Mouse (Mus musculus): ENCODE results near the gene Grb14.

Grb14 gene

DNA sequence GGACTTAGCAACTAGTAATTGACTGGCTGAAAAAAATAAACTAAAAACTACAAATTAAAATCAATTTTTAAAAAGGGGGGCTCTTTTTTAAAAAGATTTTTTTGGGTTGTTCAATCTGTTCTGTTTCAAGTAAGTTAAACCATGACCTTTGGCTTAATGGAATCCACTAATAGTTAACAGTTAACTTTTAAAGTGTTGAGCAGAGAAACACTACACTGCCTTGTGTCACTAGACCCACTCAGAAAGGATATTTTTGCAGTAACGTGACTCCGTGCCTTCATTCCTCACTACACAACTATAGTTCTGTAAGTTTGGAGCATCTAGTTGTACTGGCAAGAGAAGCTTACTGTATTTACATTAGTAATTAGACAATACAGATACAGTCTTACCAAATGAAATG, 50.2 kb downstream of the Grb14 start:
- no peak for DNase-seq (ENCODE audit: low read depth, low spot score)

DNA sequence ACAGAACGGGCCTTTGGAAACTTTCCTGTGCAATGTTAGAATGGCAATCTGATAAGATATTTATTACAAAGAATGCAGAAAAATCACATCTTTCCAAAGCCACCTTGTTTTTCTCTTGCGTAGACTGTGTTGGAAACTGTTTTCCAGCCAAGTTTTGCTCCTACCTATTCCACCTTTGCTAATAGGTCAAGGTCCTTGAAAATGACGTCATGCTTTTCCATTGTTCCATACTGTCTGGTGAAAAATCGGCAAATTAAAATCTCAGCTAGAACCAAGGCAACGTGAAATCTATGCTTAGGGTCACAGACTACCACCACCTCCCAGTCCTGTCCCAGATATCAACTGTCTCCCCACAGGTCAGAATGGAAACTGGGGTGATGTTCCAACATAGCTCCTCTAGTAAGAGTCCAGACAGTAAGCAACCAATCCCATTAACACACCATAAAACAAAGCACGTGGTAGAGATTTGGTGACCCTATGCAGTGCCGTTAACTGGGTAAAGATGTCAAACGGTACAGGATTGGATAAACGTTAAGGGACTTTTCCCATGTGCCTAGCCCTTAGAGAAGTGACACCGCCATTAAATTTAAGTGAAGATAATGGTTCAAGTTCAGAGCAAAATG, 50.9 kb downstream of the Grb14 start:
- no peak for DNase-seq (ENCODE audit: low read depth, low spot score)

DNA sequence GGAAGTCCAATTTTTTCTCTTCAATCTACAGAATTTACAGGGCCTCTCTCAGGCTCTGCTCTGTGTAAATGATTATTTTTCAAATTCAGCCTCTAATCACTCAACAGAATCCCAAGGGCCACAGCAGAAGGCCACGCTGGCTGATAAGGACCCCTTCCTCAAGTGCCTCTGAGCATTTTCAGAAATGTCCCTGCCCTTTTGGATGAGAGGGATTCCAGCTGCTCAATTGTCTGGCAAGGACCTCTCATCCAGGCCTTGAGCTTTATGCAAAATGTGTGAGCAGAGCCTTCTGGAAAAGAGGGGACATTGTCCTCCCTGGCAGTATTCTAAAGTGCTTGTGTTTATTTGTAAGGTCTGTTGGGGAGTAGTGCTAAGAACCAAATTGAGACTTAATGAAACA, 51.7 kb downstream of the Grb14 start:
- DNase-seq (ENCODE audit: low read depth, low spot score): no peak

DNA sequence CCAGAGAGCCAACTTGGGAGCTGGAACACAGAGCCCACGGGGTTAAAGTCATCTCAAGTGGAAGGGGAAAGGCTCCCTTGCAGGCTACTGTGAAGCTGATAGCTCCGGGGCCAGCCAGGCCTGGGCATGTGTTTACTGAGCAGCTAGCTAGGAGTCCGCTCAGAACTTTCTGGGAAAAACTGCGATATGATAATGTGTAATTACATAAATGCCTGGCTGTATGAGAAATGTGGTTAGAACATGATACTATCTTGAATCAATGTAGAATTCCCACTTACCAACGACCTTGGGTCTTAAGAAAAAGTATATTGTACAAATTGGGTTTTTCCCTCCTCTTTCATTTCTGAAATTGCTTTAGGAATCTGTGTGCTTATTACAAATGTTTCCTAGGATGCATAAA, 53.0 kb downstream of the Grb14 start:
- DNase-seq (ENCODE audit: low read depth, low spot score): no peak

DNA sequence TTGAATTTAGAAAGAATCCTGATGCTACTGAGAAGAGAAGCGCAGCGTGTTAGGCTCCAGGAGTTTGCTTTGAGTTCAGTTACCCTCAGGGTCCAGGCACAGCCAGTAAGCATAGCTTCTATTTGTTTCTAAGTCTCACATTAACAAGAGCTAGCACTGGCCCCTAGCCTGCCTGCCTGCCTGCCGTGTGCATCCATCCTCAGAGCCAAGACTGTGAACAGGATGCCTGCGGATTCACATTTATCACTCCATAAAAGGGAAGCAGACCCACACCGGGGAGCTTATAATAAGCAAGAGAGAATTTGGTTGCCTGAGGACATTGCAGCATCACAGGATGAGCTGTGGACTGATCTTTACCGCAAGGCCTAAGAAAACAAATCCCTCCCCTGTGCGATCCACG, 53.8 kb downstream of the Grb14 start:
- DNase-seq (ENCODE audit: low read depth, low spot score): no peak

DNA sequence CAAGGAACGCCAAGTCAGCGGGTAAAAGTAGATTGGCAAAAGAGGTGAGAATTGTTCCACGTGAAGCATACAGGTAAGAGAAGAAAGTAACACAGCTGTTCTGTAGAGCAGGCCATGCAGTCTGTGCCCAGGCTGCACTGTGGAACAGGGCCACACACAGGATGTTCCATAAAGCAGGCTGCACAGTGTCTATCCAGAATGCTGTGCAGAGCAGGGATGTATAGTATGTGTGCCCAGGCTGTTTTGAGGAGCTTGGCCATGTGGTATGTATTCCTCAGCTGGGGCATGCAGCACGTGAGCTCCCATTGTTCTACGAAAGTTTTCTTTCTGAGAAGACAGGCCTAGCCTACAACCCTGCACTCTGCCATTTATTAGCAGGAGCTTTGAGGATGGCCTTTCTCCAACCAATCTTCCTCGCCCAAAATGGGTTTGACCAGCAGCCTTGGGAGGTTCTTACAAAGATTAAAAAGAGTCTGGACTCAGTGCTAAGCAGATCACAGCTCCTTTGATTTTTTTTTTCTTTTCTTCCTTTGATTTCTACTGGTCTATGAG, 57.8 kb downstream of the Grb14 start:
- no peak for DNase-seq (ENCODE audit: low read depth, low spot score)

DNA sequence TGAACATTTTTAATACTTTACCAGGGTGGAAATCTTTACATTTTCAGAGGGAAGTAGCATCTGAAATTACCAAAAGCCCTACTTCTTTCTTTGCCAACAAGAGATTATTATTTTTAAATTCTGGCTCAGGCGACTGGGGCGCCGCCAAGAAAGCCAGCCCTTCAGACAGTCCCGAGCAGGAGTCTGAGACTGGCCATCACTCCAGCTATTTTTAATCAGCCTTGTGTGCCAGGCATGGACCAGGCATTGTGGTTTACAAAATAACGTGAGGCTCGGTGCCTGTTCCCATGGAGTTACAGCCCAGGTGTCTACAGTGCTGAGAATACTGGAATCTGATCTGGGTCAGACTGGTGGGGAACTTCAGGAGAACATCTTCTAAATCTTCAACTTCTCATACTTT, 58.5 kb downstream of the Grb14 start:
- no peak for DNase-seq (ENCODE audit: low read depth, low spot score)

DNA sequence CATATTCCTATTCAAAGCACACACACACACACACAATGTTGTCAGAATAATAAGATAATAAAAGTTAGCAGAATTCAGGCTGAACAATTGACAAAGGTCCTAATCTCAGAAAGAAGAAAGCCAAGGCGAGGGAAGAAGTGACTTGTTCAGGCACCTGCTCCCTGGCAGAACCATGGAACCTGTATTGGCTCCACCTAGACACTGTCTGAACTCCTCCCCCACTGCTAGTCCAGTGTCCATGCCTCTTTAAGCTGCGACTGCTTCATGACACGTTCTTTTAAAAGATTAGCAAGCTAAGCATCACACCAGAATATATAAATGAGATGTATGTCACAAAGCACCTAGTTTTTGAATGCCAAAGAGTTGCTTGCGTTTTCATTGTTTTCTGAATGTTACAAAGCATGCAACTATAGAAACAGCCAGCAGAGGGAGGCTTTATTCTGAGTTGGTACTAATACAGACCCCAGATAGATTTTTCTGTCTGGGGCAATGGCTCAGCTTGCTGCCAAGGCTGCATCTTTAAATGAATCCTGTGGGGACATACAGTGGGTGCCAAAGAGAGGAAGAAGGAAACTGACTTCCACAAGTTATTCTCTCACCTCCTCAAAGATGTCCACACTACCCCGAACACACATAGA, 59.4 kb downstream of the Grb14 start:
- DNase-seq (ENCODE audit: low read depth, low spot score): peak; percentile 56

DNA sequence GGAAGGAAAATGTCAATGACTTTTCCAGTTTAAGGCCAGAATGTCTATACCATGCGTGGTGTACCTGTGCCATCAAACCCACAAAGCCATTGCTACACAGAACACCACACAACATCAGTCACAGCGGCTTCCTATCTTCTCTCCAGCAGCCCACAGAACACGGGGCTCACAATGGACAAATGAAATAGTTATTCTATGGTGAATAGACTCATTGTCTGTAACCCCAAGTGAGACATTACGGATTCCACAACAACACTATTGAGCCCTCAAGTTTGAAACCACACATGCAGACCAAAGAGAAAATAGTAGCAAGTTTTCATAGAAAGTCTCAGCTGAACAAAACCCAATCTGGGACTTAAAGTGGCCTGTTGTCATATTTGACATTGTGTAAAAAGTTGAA, 62.6 kb downstream of the Grb14 start:
- no peak for DNase-seq (ENCODE audit: low read depth, low spot score)

DNA sequence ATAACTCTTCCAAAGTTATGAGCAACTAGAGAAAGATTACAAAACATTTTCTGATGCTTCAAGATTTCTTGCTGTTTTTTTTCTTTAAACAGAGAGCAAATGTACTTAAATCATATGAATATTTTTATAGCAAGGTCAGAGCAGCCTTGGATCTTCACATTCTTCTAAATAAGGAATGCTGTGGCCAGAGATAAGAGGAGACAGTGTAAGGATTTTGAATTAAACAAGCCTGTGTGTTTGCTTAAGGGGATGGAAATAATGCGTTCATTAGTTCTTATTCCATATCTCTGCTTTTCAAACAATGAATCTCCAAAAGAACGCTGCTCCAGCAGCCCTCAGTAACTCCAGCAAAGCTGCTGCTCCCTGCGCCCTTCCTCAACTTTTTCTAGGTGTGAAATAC, 63.4 kb downstream of the Grb14 start:
- DNase-seq (ENCODE audit: low read depth, low spot score): no peak

DNA sequence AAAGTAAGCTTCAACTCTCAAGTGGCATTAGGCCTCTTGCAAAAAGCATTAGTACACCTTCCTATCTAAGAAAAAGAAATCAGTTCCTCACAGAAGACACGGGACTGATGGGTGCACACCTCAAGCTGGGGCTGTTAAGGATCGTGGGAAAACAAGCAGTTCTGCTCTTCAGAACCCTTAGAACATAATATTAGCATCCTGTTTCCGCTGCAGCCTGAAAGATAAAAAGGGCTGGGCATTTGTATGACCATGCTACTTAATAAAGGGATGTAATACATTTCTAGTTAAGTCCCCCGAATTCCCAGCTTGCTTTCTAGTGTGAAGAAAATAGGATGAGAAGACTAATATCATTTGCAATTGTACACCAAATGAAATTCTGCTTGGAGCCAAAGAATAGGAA, 65.1 kb downstream of the Grb14 start:
- no peak for DNase-seq (ENCODE audit: low read depth, low spot score)

DNA sequence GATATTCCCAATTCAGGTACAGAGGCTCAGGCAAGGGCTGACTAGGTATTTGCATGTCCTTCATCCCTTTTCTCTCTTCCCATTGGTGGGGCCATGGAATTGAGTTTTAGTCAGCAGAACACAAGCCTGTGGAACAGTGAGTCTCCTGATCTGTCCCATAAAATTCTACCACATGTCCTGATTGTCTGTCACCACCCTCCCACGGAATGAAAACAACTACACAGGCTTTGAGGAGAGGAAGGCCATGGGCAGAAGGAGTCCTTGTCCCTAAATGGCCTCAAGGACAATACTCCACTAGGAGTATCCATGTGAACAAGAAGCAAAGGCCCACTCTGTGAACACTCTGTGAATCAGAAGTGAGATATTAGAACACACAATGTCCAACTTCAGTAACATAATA, 69.3 kb downstream of the Grb14 start:
- DNase-seq (ENCODE audit: low read depth, low spot score): no peak

DNA sequence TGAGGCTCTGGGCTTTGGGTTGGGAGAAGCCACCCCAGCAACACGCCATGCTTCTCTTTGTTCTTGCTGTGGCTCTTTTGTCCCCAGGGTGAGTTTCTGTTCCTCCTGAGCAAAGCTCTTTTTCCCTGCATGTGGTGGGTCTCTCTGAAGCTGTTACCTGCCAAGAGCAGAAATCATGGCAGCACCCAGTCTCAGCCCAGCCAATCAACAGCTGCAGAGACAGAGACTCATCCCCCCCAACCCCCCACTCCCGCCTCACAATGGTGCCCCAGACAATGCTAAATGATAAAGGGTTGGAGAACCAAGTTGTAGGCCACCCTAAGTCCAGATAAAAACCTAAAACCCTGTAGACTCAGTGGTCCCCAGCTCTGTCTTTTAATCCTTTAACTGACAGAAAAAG, 75.6 kb downstream of the Grb14 start:
- no peak for DNase-seq (ENCODE audit: low read depth, low spot score)

DNA sequence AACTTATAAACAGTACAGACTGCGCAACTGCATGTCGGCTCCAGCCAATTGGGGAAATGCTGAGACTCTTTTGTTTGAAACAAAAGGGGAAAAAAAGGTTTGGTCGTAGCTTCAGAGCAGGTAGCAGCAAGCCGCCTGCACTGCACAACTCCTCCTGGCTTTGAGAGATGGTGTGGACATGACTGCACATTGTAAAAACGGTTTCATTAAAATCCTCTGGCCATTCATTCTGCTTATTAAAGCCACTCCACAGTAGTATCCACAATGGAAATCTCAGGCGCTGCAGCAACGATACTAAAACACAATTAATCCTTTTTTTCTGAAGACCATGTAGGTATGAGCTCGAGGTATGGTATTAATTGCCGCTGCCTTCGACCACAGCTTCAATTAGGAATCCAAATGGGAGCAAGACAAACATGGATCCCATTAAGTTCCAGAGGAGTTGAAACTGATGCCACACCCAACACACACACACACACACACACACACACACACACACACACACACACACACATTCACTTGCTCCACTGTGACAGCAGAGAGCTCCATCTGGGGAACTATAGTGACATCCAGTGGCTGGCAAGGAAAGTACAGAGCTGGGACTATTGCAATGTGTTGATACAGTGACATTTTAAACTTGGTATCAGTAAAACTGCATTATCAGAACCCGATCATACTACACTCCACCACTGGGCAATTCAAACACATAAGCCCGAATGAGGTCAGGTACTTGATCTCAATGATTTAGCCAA, 76.2 kb downstream of the Grb14 start:
- peak; percentile 13 for DNase-seq (ENCODE audit: low read depth, low spot score)

DNA sequence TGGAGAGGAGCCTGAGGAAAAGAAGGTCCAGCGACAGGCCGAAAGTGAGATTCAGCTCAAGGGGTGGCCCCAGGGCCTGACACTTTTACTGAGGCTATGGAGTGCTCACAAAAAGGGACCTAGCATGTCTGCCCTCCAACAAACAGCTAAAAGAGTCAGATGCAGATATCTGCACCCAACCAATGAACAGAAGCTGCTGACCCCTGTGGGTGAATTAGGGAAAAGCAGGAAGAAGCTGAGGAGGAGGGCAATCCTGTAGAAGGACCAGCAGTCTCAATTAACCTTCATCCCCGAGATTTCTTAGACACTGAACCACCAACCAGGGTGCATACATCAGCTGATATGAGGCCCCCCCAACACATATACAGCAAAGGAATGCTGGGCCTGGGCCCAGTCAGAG, 77.3 kb downstream of the Grb14 start:
- DNase-seq (ENCODE audit: low read depth, low spot score): no peak

DNA sequence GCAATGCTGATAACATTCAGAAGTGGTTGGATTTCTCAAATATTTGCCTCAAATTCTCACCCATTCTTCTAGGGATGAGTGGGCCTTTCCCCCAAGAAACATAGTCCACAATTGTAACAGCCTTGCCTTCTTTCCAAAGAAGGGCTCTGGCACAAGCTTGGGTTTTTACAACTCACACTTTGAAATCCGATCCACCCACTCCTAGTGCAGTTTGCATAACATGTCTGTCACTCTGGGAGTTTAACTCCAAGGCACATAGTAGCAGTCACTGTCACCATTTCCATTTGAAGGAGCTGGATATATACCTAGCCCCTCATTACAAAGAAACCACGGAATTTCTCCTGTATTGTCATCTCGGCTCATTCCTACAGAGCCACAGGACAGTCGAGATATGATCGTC, 103.9 kb downstream of the Grb14 start:
- no peak for DNase-seq (ENCODE audit: low read depth, low spot score)

DNA sequence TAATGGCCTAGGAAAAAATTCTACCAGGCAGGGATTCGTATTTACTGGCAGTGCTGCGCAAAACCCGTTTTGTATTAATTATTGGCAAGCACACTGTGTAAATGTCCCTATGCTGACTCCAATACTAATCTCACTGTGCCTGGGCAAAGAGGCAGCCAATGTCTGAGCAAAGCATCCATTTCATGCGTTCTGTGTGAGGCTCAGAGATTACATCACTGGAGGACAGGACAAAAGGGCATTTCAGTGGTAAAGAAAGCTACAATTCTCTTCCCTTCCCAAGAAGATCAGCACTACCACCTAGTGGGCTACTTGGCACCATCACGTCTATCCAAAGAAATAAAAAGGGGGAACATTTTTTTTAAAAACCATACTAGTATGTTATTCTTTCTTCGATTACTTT, 109.3 kb downstream of the Grb14 start:
- DNase-seq (ENCODE audit: low read depth, low spot score): peak; percentile 44

DNA sequence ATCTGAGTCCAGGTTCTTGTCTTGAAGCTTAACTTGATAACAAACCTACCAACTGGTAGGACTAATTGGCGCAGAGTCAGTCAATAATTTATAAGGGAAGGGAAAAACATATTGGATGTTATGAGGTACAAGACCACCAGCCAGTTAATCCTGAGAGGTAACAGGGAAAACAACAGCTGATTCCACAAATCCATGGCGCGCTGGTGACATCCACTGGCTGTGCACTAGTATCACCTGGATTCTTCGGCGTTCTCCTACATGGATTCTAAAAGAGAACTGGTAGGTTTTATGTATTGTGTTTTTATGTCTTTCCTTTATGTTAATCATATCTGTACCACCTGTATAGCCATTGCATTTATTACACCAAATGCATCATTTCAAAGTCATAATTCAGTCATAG, 119.9 kb downstream of the Grb14 start:
- DNase-seq (ENCODE audit: low read depth, low spot score): no peak

DNA sequence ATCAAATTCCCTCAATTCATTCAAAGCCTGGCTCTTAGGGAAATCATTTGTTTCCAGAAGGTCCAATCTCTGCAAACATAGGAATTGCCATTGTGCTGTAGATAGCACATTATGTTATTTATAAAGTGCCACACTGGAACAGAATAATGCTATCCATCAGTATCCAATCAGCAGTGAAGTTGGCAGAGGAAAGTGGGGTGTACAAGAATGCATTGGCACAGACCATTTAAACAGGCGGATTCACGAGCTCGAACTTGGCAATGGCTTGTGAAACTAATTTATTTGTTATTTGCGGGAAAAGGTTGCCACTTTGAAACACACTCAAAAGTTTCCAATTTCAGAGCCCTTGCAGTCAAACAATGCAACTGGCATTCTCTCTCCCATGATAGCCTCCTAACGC, 126.9 kb downstream of the Grb14 start:
- DNase-seq (ENCODE audit: low read depth, low spot score): no peak

DNA sequence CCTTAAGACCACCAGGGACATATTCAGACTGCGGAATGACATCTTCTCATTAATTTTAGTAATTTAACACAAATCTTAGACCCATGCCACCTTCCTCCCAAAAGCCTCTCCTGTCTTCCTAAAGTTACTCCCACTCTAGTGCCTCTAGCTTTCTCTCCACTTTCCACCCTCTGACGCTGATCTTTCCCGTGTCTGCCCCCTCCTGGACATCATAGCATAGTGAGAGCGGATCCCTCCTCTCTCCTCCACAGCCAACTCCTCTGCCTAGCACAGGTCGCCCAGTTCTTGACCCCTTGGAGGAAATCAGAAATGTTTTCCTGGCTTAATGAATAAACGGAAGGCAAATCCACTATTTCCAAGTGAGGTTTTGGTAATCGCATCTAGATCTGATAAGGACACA, 131.6 kb downstream of the Grb14 start:
- peak; percentile 6 for DNase-seq (ENCODE audit: low read depth, low spot score)

DNA sequence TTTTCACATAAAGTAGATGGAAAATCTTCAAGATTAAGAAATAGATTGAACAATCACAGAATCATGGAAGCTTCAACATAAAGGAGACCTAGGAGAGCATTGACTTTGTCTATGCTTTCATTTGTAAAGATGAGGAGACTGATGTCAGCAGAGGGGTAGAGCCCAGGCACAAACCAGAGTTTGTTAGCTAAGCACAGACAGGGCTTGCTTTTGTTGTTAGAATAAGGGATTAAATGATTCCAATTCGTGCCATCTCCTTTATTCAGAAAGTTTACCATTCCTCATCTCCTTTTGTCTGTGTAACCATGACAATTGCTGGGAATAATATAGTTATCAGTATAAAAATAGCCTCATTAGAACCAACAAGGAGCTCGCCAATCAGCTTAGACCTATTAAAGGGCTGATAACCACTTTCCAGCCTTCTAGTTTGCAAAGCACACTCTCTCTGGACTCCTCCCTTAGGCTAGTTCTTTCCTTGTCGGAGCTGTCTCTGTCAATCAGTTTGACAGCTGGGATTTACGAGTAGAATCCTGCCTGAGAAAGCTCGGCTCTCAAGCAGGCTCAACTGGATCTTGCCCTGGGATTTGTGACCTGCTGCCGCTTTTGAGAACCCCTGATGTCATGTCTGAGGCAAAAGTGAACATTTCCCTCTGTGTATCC, 137.6 kb downstream of the Grb14 start:
- DNase-seq (ENCODE audit: low read depth, low spot score): peak; percentile 7

DNA sequence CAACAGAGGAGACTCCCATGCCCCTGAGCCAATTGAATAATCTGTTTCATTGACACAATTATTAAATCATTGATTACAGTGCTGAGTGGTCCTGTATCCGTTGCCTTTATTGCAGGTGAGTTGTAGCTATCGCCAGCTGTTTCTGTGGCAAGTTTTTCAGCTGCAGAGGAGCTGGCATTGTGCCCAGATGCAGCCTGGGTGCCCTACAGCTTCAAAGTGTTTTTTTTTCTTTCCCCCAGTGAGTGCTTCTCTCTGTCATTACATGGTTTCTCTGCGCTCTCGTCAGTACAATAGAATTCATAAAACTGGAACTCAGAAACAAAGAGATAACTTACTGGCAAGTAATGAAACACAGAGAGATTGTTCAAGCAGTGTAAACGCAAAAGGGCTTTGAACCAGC, 139.1 kb downstream of the Grb14 start:
- no peak for DNase-seq (ENCODE audit: low read depth, low spot score)
